Mouse (Mus musculus) frontal cortex, adult 2 months (tissue): Measurements from ENCODE around the gene Tubb2b. TPM values are rescaled to one million over a fixed set of nuclear protein-coding genes. Genes with fewer than 3 reads are reported as not detected.
A peak's percentile ranks its signal among the peaks of the same experiment; 100 is the strongest.
"Not testable (repeated sequence)": the region's sequence is repeated elsewhere in the genome, so short reads cannot be mapped to it uniquely, and the experiment has no call there.

Experiments used
- DNase-seq, 2 experiments: peaks; one replicate each; pipeline ENCODE4 v3.0.0; 2022; ENCODE audit warnings: low spot score in 1 of 2; ENCODE audit errors: extremely low spot score in 1 of 2
- polyA plus RNA-seq: library from polyadenylated mRNA; depleted of rRNA; stranded (reverse); fragments of >200 nt; gene quantifications from 2 replicates; pipeline ENCODE4 v1.2.3, GENCODE M21; 2012

Tubb2b gene
- polyA plus RNA-seq, 1 experiment = 426 TPM

GRCm38 (mm10) chr13:34109677-34110058, 20.6 kb downstream of the Tubb2b start:
- no peak for DNase-seq

GRCm38 (mm10) chr13:34109035-34109676, 21.1 kb downstream of the Tubb2b start:
- no peak for DNase-seq

- DNase-seq = no peak
Measured at GRCm38 (mm10) chr13:34106999-34107398, 23.3 kb downstream of the Tubb2b start.

GRCm38 (mm10) chr13:34106256-34106655, 24.0 kb downstream of the Tubb2b start:
- DNase-seq = no peak

GRCm38 (mm10) chr13:34105364-34105763, 24.9 kb downstream of the Tubb2b start:
- no peak for DNase-seq

GRCm38 (mm10) chr13:34101908-34102307, 28.4 kb downstream of the Tubb2b start:
- no peak for DNase-seq

- DNase-seq = no peak
Measured at GRCm38 (mm10) chr13:34101247-34101646, 29.0 kb downstream of the Tubb2b start.

GRCm38 (mm10) chr13:34100733-34101132, 29.5 kb downstream of the Tubb2b start:
- no peak for DNase-seq

GRCm38 (mm10) chr13:34097086-34097485, 33.2 kb downstream of the Tubb2b start:
- no peak for DNase-seq

GRCm38 (mm10) chr13:34096455-34096854, 33.8 kb downstream of the Tubb2b start:
- no peak for DNase-seq

GRCm38 (mm10) chr13:34095542-34096435, 34.5 kb downstream of the Tubb2b start:
- peak; percentile 90 to 93 for DNase-seq

- DNase-seq = no peak
Measured at GRCm38 (mm10) chr13:34089358-34089757, 40.9 kb downstream of the Tubb2b start.

GRCm38 (mm10) chr13:34088871-34089288, 41.4 kb downstream of the Tubb2b start:
- no peak for DNase-seq

GRCm38 (mm10) chr13:34088201-34088649, 42.0 kb downstream of the Tubb2b start:
- DNase-seq = not testable (repeated sequence)

- DNase-seq = no peak
Measured at GRCm38 (mm10) chr13:34087052-34087812, 43.0 kb downstream of the Tubb2b start.

- DNase-seq = no peak
Measured at GRCm38 (mm10) chr13:34084026-34084750, 46.1 kb downstream of the Tubb2b start.

- DNase-seq = no peak
Measured at GRCm38 (mm10) chr13:34081926-34082325, 48.3 kb downstream of the Tubb2b start.

- DNase-seq = no peak
Measured at GRCm38 (mm10) chr13:34079801-34080200, 50.5 kb downstream of the Tubb2b start.

- no peak for DNase-seq
Measured at GRCm38 (mm10) chr13:34078500-34079280, 51.6 kb downstream of the Tubb2b start.
